Mouse (Mus musculus) G1E (cell line): Measurements from ENCODE around the gene Paf1.

ENCODE experiments used
- CTCF ChIP-seq: IDR thresholded peaks from 2 replicates; pipeline ENCODE4 v1.5.1; 2012; ENCODE audit warnings: low read depth, low read length, inconsistent platforms, mixed read lengths
- GATA1 ChIP-seq: IDR thresholded peaks from 2 replicates; pipeline ENCODE4 v1.6.1; 2012; ENCODE audit warnings: borderline replicate concordance, low read length, inconsistent platforms, mixed read lengths
- POLR2AphosphoS5 ChIP-seq: IDR thresholded peaks from 2 replicates; pipeline ENCODE4 v1.6.1; 2012; ENCODE audit warnings: low read depth, low read length, inconsistent platforms; ENCODE audit not compliant: insufficient replicate concordance
- TAL1 ChIP-seq: conservative IDR thresholded peaks from 2 replicates; pipeline ENCODE4 v1.6.1; 2012; ENCODE audit warnings: low read depth, low read length, inconsistent platforms, mixed read lengths

GRCm38 (mm10) chr7:28361647-28362341 lies 31.0 kb upstream of the Paf1 start:
- TF ChIP-seq CTCF (no peak), GATA1 (no peak), POLR2AphosphoS5 (no peak), TAL1 (no peak)
